Mouse (Mus musculus): Measurements from ENCODE around the gene Usp15. TPM values are rescaled to one million over a fixed set of nuclear protein-coding genes. Genes with fewer than 3 reads are reported as not detected.

Gene Usp15
- polyA plus RNA-seq, 1 experiment: 52.4 TPM

- TF ChIP-seq CTCF (IDR thresholded peaks at IDR 0.05; ENCODE audit: borderline replicate concordance, insufficient read depth, low read depth, low read length) (no peak), POLR2A (IDR thresholded peaks at IDR 0.05; ENCODE audit: borderline replicate concordance, insufficient read depth, low read length) (no peak)
- no peak for DNase-seq
- Histone ChIP-seq H3K27ac (ENCODE audit: insufficient read depth, low read length) (no peak overlapping the region), H3K27me3 (ENCODE audit: control insufficient read depth, insufficient read depth, low read length) (no peaks in the 10 kb centered on the region), H3K4me1 (ENCODE audit: control insufficient read depth, insufficient read depth, low read length) (no peaks in the 10 kb centered on the region), H3K4me3 (replicated peaks; ENCODE audit: insufficient read depth, low read depth, low read length) (no peak overlapping the region)
- WGBS: 80% methylated on average over 6 of the region's 6 CpGs
Measured at GRCm38 (mm10) chr10:123170898-123171297, 25.9 kb downstream of the Usp15 start.

- no peak for DNase-seq
Measured at GRCm38 (mm10) chr10:123165542-123165941, 31.3 kb downstream of the Usp15 start.

GRCm38 (mm10) chr10:123160508-123160907 is 36.3 kb downstream of the Usp15 start:
- no peak for DNase-seq
- Histone ChIP-seq H3K27ac (ENCODE audit: insufficient read depth, low read length) (no peak overlapping the region), H3K4me1 (ENCODE audit: control insufficient read depth, insufficient read depth, low read length) (peaks cover 2% of the 10 kb centered on the region; the same call in 1 of the 2 replicates), H3K4me3 (replicated peaks; ENCODE audit: insufficient read depth, low read depth, low read length) (no peak overlapping the region), H3K27me3 (ENCODE audit: control insufficient read depth, insufficient read depth, low read length) (no peaks in the 10 kb centered on the region)
- WGBS: 69% methylated on average over 6 of the region's 6 CpGs
- TF ChIP-seq POLR2A (IDR thresholded peaks at IDR 0.05; ENCODE audit: borderline replicate concordance, insufficient read depth, low read length) (no peak), CTCF (IDR thresholded peaks at IDR 0.05; ENCODE audit: borderline replicate concordance, insufficient read depth, low read depth, low read length) (no peak)

More at GRCm38 (mm10) chr10:123165542-123165941, 31.3 kb downstream of the Usp15 start:
- Histone ChIP-seq H3K4me1 (ENCODE audit: control insufficient read depth, insufficient read depth, low read length) (no peaks in the 10 kb centered on the region), H3K27ac (ENCODE audit: insufficient read depth, low read length) (no peak overlapping the region), H3K27me3 (ENCODE audit: control insufficient read depth, insufficient read depth, low read length) (no peaks in the 10 kb centered on the region), H3K4me3 (replicated peaks; ENCODE audit: insufficient read depth, low read depth, low read length) (no peak overlapping the region)
- TF ChIP-seq POLR2A (IDR thresholded peaks at IDR 0.05; ENCODE audit: borderline replicate concordance, insufficient read depth, low read length): no peak
- no peak for TF ChIP-seq CTCF (IDR thresholded peaks at IDR 0.05; ENCODE audit: borderline replicate concordance, insufficient read depth, low read depth, low read length)
- WGBS: 98% methylated on average over 3 of the region's 3 CpGs

GRCm38 (mm10) chr10:123159316-123159715 is 37.5 kb downstream of the Usp15 start:
- TF ChIP-seq POLR2A (IDR thresholded peaks at IDR 0.05; ENCODE audit: borderline replicate concordance, insufficient read depth, low read length) (no peak), CTCF (IDR thresholded peaks at IDR 0.05; ENCODE audit: borderline replicate concordance, insufficient read depth, low read depth, low read length) (no peak)
- peaks cover 2% of the 10 kb centered on the region; the same call in 1 of the 2 replicates for H3K4me1 ChIP-seq (ENCODE audit: control insufficient read depth, insufficient read depth, low read length)
- H3K27me3 ChIP-seq (ENCODE audit: control insufficient read depth, insufficient read depth, low read length): no peaks in the 10 kb centered on the region
- no peak overlapping the region for H3K4me3 ChIP-seq (replicated peaks; ENCODE audit: insufficient read depth, low read depth, low read length)
- no peak for DNase-seq
- H3K27ac ChIP-seq (ENCODE audit: insufficient read depth, low read length): no peak overlapping the region
- 78% methylated on average over 7 of the region's 7 CpGs for WGBS

- DNase-seq: peak in 1 of 2 experiments; percentile 17
- WGBS: 41% methylated on average over 2 of the region's 2 CpGs
- Histone ChIP-seq H3K27me3 (ENCODE audit: control insufficient read depth, insufficient read depth, low read length) (no peaks in the 10 kb centered on the region), H3K27ac (ENCODE audit: insufficient read depth, low read length) (no peak overlapping the region), H3K4me3 (replicated peaks; ENCODE audit: insufficient read depth, low read depth, low read length) (no peak overlapping the region), H3K4me1 (ENCODE audit: control insufficient read depth, insufficient read depth, low read length) (peaks cover 2% of the 10 kb centered on the region; the same call in 1 of the 2 replicates)
- TF ChIP-seq CTCF (IDR thresholded peaks at IDR 0.05; ENCODE audit: borderline replicate concordance, insufficient read depth, low read depth, low read length) (no peak), POLR2A (IDR thresholded peaks at IDR 0.05; ENCODE audit: borderline replicate concordance, insufficient read depth, low read length) (no peak)
Measured at GRCm38 (mm10) chr10:123156392-123156791, 40.4 kb downstream of the Usp15 start.

GRCm38 (mm10) chr10:123155764-123156163 is 41.0 kb downstream of the Usp15 start:
- Histone ChIP-seq H3K4me1 (ENCODE audit: control insufficient read depth, insufficient read depth, low read length) (peaks cover 2% of the 10 kb centered on the region; the same call in 1 of the 2 replicates), H3K4me3 (replicated peaks; ENCODE audit: insufficient read depth, low read depth, low read length) (no peak overlapping the region), H3K27ac (ENCODE audit: insufficient read depth, low read length) (no peak overlapping the region), H3K27me3 (ENCODE audit: control insufficient read depth, insufficient read depth, low read length) (no peaks in the 10 kb centered on the region)
- DNase-seq: no peak
- 70% methylated on average over 6 of the region's 6 CpGs for WGBS
- TF ChIP-seq POLR2A (IDR thresholded peaks at IDR 0.05; ENCODE audit: borderline replicate concordance, insufficient read depth, low read length) (no peak), CTCF (IDR thresholded peaks at IDR 0.05; ENCODE audit: borderline replicate concordance, insufficient read depth, low read depth, low read length) (no peak)

GRCm38 (mm10) chr10:123153321-123153720 is 43.5 kb downstream of the Usp15 start:
- H3K27me3 ChIP-seq (ENCODE audit: control insufficient read depth, insufficient read depth, low read length): no peaks in the 10 kb centered on the region
- no peak overlapping the region for H3K4me3 ChIP-seq (replicated peaks; ENCODE audit: insufficient read depth, low read depth, low read length)
- H3K27ac ChIP-seq (ENCODE audit: insufficient read depth, low read length): no peak overlapping the region
- DNase-seq: no peak
- peaks cover 2% of the 10 kb centered on the region; the same call in 1 of the 2 replicates for H3K4me1 ChIP-seq (ENCODE audit: control insufficient read depth, insufficient read depth, low read length)
- TF ChIP-seq POLR2A (IDR thresholded peaks at IDR 0.05; ENCODE audit: borderline replicate concordance, insufficient read depth, low read length): no peak
- no peak for TF ChIP-seq CTCF (IDR thresholded peaks at IDR 0.05; ENCODE audit: borderline replicate concordance, insufficient read depth, low read depth, low read length)
- WGBS: 80% methylated on average over 2 of the region's 2 CpGs

GRCm38 (mm10) chr10:123148025-123148814 is 48.6 kb downstream of the Usp15 start:
- Histone ChIP-seq H3K27ac (ENCODE audit: insufficient read depth, low read length) (no peak overlapping the region), H3K4me3 (replicated peaks; ENCODE audit: insufficient read depth, low read depth, low read length) (no peak overlapping the region), H3K27me3 (ENCODE audit: control insufficient read depth, insufficient read depth, low read length) (no peaks in the 10 kb centered on the region), H3K4me1 (ENCODE audit: control insufficient read depth, insufficient read depth, low read length) (no peaks in the 10 kb centered on the region)
- TF ChIP-seq POLR2A (IDR thresholded peaks at IDR 0.05; ENCODE audit: borderline replicate concordance, insufficient read depth, low read length): no peak
- TF ChIP-seq CTCF (IDR thresholded peaks at IDR 0.05; ENCODE audit: borderline replicate concordance, insufficient read depth, low read depth, low read length): no peak
- no peak for DNase-seq
- 86% methylated on average over 4 of the region's 4 CpGs for WGBS
